Mouse (Mus musculus) heart, adult 2 months (tissue): ENCODE measurements around the gene Slc38a6.

Source experiments
- CTCF ChIP-seq: fragments of 200-600 bp; IDR thresholded peaks from 2 replicates; pipeline ENCODE4 v1.8.1; 2022; ENCODE audit warnings: antibody characterized with exemption, mild to moderate bottlenecking, moderate library complexity
- EP300 ChIP-seq: fragments of 200-500 bp; IDR thresholded peaks from 2 replicates; pipeline ENCODE4 v1.6.1; 2011; ENCODE audit warnings: low read depth, low read length, control low read depth; ENCODE audit not compliant: insufficient read depth
- POLR2A ChIP-seq: fragments of 200-500 bp; IDR thresholded peaks from 2 replicates; pipeline ENCODE4 v1.6.1; 2011; ENCODE audit warnings: mild to moderate bottlenecking, low read depth, low read length, control low read depth; ENCODE audit not compliant: insufficient read depth

- TF ChIP-seq CTCF (no peak), POLR2A (no peak), EP300 (no peak)
Measured at GRCm38 (mm10) chr12:73366581-73366980, 80.0 kb downstream of the Slc38a6 start.
